Mouse (Mus musculus): ENCODE measurements at regions not wholly inside any gene's neighbourhood (a gene's known extent, or its start where the extent isn't known, plus 50 kb on each side); places are given as distances from the start of the nearest gene placed in this dataset.

DNA sequence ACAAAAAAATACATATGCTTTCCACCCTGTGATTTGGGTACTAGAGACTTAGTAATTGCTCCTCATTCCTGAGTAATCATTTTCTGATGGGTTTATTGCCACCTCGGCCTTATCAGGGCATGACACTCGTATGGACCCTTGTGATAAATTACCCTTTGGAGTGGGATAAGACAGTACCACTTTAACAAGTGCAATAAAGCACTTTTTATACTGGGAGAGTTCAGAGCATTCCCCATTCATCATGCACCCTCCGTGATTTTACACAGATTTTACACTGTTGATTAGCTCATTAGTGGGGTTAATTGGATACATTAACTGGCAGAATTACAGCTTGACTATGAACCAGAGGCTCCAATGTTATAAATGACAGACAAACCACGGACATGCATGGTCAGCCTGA is 802.9 kb downstream of the Pdha2 start:
- no peak for TF ChIP-seq CTCF (IDR thresholded peaks at IDR 0.05)
- Histone ChIP-seq H3K27ac (no peak overlapping the region), H3K4me3 (no peak overlapping the region)
- intact Hi-C loops (cut with DNase I), result no loop called here
- DNase-seq (ENCODE audit: extremely low spot score in 1 of 2, low spot score in 2 of 2), result no peak
